Mouse (Mus musculus) neural tube, embryonic 10.5 days (tissue): ENCODE measurements around the gene Cdh13.
A peak's percentile ranks its signal among the peaks of the same experiment; 100 is the strongest.

Source experiments
- DNase-seq: peaks from one replicate; pipeline ENCODE4 v3.0.0-alpha.2; 2017; ENCODE audit warnings: low spot score; ENCODE audit errors: extremely low spot score

The Cdh13 gene

GRCm38 (mm10) chr8:118283600-118284111 is at the start of gene Cdh13:
Gene Cdh13 (plus strand): TSS chr8:118283733.
- peak; percentile 78 for DNase-seq

DNA sequence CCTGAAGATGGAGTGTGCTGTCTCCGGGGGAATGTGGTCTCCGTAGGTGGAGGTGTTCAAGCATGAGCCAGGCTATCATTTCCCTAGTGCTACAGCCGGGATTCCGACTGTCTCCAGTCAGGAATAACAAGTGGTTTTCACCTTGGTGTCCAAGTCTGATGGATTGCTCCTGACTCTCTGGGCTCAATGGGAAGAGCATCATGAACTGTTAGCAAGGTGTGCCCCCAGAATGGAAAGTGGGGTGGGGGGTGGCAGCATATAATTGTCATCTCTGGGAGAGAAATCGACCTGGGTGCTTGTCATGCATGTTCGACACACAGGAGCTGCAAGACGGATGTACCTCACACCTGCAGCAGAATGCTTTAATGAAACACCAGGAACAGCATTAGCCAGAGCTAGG is 47.9 kb upstream of the Cdh13 start:
- no peak for DNase-seq

- DNase-seq: no peak
Observed at GRCm38 (mm10) chr8:118237150-118237620, 46.3 kb upstream of the Cdh13 start.

DNA sequence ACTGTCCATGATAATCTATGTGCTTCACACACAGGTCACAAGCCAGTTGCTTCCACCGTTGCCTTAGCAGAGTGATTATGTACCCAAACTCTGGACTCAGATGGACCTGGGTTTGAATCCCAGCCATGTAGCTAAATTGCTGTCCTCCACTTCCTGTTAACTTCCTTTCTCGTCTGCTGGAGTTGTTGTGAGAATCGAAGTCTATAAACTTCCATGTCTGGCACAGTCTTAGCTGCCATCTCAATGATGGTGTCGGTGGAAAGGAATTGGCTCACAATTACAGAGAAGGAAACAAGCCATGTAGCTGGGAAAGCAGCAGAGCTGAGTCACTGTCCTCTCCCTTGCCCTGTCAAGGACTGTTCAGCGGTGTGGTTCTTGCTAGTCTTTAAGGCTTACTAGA is 45.4 kb upstream of the Cdh13 start:
- no peak for DNase-seq

DNA sequence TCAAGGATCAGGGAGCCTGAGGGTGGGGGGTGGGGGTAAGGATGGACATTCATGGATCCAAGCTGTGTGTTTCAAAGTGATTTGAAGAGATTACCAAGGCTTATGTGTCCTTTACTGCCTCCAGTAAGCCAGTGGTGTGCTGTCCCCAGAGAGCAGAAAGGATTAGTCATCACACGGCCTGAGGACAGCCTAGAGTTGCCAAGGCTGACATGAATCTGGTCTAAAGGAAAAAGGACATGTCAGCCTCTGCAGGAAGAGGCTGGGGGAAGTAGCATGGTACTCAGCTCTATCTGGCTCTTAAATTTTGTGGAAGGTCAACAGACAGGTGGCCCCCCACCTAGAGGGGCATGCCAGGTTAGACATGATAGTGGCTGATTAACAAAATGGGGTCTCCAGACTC is 44.3 kb upstream of the Cdh13 start:
- no peak for DNase-seq

GRCm38 (mm10) chr8:118249319-118249718 is 34.2 kb upstream of the Cdh13 start:
- DNase-seq: no peak

DNA sequence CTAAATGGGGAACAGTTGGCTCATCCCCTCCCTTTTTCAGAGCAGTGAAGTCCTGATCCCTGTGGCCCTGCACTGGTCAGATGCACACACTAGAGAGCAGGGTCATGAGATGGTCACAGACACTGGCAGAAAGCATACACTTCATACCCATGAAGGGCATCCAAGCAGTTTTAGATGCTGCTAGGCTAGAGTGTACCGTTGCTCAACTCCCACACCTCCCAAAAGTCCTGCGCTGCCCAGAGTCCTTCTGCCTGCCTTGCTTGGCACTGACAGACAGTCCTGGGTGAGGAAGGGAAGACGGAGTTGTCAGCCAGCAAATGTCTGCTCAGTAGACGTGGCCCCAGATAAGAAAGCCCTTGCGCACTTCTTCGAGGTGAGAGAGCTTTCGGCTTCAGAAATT is 33.6 kb upstream of the Cdh13 start:
- DNase-seq: no peak

DNA sequence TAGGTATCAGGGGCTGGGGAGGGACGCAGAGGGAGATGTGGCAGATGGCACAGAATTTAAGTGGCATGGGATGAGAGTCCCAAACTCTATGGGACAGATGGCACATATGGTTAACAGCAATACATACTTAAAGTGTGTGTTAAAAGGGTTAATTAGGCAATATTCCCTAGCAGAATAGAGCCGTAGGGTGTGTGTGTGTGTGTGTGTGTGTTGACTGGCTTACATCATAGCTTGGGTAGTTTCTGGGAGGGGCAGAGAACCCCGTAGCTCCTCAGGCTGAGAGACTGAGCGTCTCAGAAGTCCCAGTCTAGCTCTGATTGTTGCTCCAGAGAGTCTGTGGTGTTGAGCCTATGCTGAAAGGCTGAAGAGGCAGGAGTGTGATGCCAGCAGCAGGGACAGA is 20.4 kb upstream of the Cdh13 start:
- no peak for DNase-seq

GRCm38 (mm10) chr8:118270751-118271402 is 12.7 kb upstream of the Cdh13 start:
- no peak for DNase-seq

DNA sequence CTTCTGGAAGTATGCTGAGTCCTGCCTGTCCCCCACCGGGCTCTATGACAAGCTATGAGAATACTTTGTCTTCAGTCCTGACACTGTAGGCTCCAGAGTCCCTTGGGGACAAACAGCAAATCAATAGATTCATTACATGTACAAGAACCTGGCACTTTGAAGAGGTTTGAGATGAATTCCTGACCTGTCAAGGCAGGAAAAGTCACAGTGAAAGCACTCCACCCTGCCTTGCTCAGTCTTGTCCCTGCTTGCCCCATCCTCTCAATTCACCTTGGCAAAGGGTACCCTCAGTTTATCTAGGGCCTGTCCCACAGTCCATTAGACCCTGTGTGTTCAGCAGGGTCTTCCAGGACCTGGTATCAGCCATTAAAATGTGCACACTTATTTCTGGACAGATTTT is 11.0 kb upstream of the Cdh13 start:
- DNase-seq: no peak

- DNase-seq: no peak
Observed at GRCm38 (mm10) chr8:118274243-118274642, 9.3 kb upstream of the Cdh13 start.

DNA sequence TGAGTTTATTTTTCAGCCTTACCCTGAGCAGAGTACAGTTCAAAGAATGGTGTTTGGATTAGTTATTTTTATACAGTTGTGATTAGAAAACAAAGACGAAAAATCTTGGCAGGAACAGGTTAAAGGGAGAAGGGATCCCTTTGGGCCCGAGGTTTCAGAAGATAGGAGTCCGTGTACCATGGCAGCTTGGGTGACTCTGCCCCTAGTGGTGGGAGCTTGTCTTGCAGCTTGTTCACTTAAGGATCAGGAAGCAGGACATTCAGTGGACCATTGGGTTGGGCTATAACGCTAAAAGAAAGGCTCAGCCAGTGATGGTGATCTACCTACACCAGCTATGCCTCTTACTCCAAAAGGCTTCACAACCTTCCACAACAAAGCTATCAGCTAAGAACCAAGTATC is 8.8 kb upstream of the Cdh13 start:
- peak; percentile 76 for DNase-seq

- DNase-seq: peak; percentile 82
Observed at GRCm38 (mm10) chr8:118284112-118285029, 838 bp downstream of the Cdh13 start.

- no peak for DNase-seq
Observed at GRCm38 (mm10) chr8:118285596-118286281, 2.2 kb downstream of the Cdh13 start.

DNA sequence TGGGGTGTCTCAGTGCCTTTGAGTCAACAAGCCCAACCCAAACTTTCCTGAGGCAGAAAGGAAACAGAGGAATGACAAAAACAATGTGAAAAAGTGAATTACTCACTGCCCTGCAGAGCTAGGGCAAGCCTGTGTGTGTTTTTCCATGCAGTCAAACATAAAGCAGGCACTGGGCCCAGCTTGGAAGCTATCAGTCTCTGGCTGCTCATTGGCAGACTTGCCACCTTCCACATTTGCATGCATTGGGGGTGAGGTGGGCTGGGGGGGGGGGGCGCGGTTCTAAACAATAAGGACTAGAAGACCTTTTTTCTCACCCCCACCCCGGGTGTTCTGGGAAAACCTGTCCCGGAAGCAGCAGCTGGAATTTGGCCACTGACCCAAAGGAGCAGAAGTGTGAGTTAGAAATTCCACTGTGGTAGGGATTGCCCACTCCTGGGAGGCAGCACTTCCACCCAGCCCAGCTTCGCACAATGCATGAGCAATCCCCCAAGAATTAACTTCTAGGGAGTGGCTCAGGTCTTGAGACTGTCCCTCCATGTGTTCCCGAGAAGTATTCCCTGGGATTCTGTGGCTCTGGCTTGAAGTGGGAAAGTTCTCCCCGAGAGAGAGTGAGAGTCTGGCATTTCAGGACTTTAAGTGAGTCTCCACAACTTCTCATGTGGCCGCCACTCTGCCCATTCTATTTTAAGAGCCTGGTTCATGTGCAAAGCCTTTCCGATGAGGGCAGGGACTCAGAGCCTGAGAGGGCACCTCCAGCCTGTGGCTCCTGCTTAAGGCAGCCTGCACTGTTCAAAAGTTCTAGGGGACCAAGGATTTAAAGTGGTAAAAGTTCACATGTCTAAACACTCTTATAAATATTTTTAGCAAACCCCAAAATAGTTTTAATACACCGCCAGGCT is 3.0 kb downstream of the Cdh13 start:
- no peak for DNase-seq

GRCm38 (mm10) chr8:118287496-118287895 is 4.0 kb downstream of the Cdh13 start:
- no peak for DNase-seq

GRCm38 (mm10) chr8:118288259-118288952 is 4.9 kb downstream of the Cdh13 start:
- no peak for DNase-seq

DNA sequence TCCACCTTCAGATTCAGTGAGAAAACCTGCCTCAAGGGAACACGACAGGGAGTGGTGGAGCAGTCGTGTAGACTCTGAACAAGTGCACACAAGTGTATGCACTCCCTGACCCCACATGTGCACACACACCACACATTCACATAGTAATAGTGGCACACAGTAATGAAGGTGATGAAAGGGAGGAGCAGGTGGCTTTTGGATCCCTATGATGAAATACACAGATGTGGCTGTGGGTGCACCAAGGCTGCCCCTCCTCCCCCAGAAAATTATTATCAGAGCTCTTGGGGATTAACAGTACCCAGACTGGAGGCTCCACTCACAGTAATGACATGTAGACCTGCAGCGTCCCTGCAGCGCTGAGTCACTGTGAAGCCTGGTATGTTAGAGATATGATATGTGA is 5.6 kb downstream of the Cdh13 start:
- no peak for DNase-seq

DNA sequence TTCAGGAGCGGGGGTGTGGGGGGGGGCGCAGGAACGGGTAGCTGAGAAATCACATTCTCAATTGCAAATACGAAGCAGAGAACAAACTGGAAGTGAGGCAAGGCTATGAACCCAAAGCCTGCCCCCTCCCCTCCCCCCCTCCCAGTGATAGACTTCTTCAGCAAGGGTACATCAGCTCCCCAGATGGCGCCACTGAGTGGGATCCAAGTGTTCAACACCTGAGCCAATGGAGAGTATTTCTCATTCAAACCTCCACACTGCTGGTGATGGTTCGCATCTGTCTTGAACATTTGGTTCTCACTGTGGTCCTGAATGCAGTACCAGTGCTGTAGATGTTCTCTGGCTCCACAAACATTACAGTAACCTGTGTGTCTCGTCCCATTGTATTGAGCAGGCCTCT is 6.0 kb downstream of the Cdh13 start:
- DNase-seq: no peak

DNA sequence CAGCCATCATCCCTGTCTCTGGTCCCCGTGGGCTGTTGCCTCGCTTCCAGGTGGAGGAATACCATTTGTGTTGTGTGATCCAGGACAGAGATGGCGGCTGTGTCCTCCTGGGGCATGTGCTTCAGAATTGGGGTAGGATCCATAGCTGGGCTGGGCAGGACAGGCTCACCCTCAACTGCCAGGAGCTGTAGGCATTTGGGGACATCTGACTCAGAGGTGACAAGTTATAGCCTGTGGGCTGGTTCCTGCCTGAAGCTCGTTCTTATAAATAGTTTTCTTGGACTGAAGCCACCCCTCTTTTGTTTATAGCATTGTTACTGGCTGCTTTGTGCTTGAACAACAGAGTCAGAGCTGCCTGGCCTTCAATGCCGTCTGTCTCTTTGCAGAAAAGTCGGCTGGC is 6.7 kb downstream of the Cdh13 start:
- DNase-seq: no peak
